Mouse (Mus musculus): ENCODE results near the gene Morc4. TPM values are rescaled to one million over a fixed set of nuclear protein-coding genes. Genes with fewer than 3 reads are reported as not detected.

The Morc4 gene
- polyA plus RNA-seq, 1 experiment from 2014 or later, result 16.1 TPM

DNA sequence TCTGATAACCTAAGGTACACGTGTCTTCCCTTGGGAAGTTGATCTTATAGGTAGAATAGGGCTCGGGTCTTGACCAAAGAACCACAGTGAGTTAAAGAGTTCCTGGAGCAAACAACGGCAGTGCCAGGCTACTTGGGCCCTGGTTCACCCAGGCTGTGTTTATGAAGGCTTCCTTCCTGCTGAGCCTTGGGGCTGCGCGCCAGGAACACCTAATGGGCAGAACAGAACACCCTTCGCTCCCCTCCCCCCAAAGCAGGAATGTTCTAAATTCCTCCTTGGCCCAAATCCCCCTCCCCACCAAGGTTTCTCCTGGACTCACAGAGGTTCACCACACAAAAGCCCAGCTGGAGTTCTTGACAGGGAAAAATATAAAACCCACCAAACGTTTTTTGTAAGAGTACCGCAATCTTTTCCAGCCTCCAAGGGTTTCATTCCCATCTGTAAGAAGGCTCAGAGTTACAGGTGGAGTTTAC, 71.0 kb downstream of the Morc4 start, which contains the start of gene Cldn2:
TSS of gene Cldn2 (plus strand) at position 423 of the 473 bp plus-strand sequence.
- 78% methylated on average over 8 of the region's 8 CpGs for WGBS (ENCODE audit: insufficient replicate concordance)
- TF ChIP-seq EP300 (IDR thresholded peaks at IDR 0.05; ENCODE audit: low read depth) (no peak), CTCF (IDR thresholded peaks at IDR 0.05; ENCODE audit: low read depth) (no peak)

GRCm38 (mm10) chrX:139799953-139800352, 71.5 kb downstream of the Morc4 start:
- no peaks in the 10 kb centered on the region for H3K4me1 ChIP-seq (ENCODE audit: insufficient read depth)
- H3K27ac ChIP-seq (ENCODE audit: low read depth), result no peak overlapping the region
- H3K9me3 ChIP-seq (ENCODE audit: low read length), result no peaks in the 10 kb centered on the region
- no peak overlapping the region for H3K4me2 ChIP-seq (ENCODE audit: low read depth, low read length)
- ATAC-seq (no peak), DNase-seq (no peak)
- no peaks in the 10 kb centered on the region for H3K27me3 ChIP-seq (ENCODE audit: insufficient read depth, low read length)
- WGBS (ENCODE audit: insufficient replicate concordance), result 78% methylated on average over 3 of the region's 3 CpGs
- no peak overlapping the region for H3K4me3 ChIP-seq (ENCODE audit: low read depth, low read length)
- H3K9ac ChIP-seq (replicated peaks), result no peak overlapping the region
- H3K36me3 ChIP-seq (replicated peaks; ENCODE audit: insufficient read depth, low read length), result no peaks in the 10 kb centered on the region
- TF ChIP-seq EP300 (IDR thresholded peaks at IDR 0.05; ENCODE audit: low read depth), result no peak
- TF ChIP-seq CTCF (IDR thresholded peaks at IDR 0.05; ENCODE audit: low read depth), result no peak

More for the DNA sequence above, 71.0 kb downstream of the Morc4 start, which contains the start of gene Cldn2:
- no peaks in the 10 kb centered on the region for H3K36me3 ChIP-seq (replicated peaks; ENCODE audit: insufficient read depth, low read length)
- H3K4me1 ChIP-seq (ENCODE audit: insufficient read depth), result no peaks in the 10 kb centered on the region
- H3K27ac ChIP-seq (ENCODE audit: low read depth), result no peak within 1 kb of the TSS
- DNase-seq, result no peak
- H3K4me2 ChIP-seq (ENCODE audit: low read depth, low read length), result no peak within 1 kb of the TSS
- ATAC-seq, result no peak
- H3K9me3 ChIP-seq (ENCODE audit: low read length), result no peaks in the 10 kb centered on the region
- no peak within 1 kb of the TSS for H3K9ac ChIP-seq (replicated peaks)
- no peak within 1 kb of the TSS for H3K4me3 ChIP-seq (ENCODE audit: low read depth, low read length)
- H3K27me3 ChIP-seq (ENCODE audit: insufficient read depth, low read length), result no peaks in the 10 kb centered on the region

- DNase-seq, result no peak
- no peaks in the 10 kb centered on the region for H3K4me1 ChIP-seq (ENCODE audit: insufficient read depth)
- ATAC-seq, result no peak
- no peak for TF ChIP-seq CTCF (IDR thresholded peaks at IDR 0.05; ENCODE audit: low read depth)
- TF ChIP-seq EP300 (IDR thresholded peaks at IDR 0.05; ENCODE audit: low read depth), result no peak
- WGBS (ENCODE audit: insufficient replicate concordance), result 74% methylated on average over 9 of the region's 9 CpGs
- no peaks in the 10 kb centered on the region for H3K36me3 ChIP-seq (replicated peaks; ENCODE audit: insufficient read depth, low read length)
- no peak overlapping the region for H3K4me3 ChIP-seq (ENCODE audit: low read depth, low read length)
- H3K27me3 ChIP-seq (ENCODE audit: insufficient read depth, low read length), result no peaks in the 10 kb centered on the region
- no peak overlapping the region for H3K9ac ChIP-seq (replicated peaks)
- no peak overlapping the region for H3K27ac ChIP-seq (ENCODE audit: low read depth)
- no peak overlapping the region for H3K4me2 ChIP-seq (ENCODE audit: low read depth, low read length)
- H3K9me3 ChIP-seq (ENCODE audit: low read length), result no peaks in the 10 kb centered on the region
These were observed 73.6 kb downstream of the Morc4 start for GRCm38 (mm10) chrX:139797875-139798274.

DNA sequence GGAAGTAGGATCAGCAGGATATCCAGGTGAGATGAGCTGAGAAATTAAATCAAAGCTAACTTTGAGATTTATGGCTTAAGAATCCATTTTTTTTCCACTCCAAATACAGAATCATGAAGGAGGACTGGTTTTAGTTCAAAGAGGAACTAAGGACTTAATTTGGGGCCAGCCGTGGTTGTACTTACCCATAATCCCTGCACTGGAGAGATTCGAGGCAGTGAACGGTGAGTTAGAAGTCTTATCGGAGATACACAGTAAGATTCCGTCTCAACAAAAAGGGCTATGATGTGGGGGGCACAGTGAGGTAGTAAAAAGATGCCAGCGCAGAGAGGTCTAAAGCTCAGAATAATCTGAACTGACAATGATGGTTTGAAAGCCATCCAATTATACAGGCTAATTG, 75.4 kb downstream of the Morc4 start:
- TF ChIP-seq EP300 (IDR thresholded peaks at IDR 0.05; ENCODE audit: low read depth), result no peak
- no peak for TF ChIP-seq CTCF (IDR thresholded peaks at IDR 0.05; ENCODE audit: low read depth)
- DNase-seq, result no peak
- Histone ChIP-seq H3K9me3 (ENCODE audit: low read length) (no peaks in the 10 kb centered on the region), H3K36me3 (replicated peaks; ENCODE audit: insufficient read depth, low read length) (no peaks in the 10 kb centered on the region), H3K9ac (replicated peaks) (no peak overlapping the region), H3K4me3 (ENCODE audit: low read depth, low read length) (no peak overlapping the region), H3K27ac (ENCODE audit: low read depth) (no peak overlapping the region), H3K4me2 (ENCODE audit: low read depth, low read length) (no peak overlapping the region), H3K27me3 (ENCODE audit: insufficient read depth, low read length) (no peaks in the 10 kb centered on the region), H3K4me1 (ENCODE audit: insufficient read depth) (no peaks in the 10 kb centered on the region)
- ATAC-seq, result no peak
- 68% methylated on average over 6 of the region's 6 CpGs for WGBS (ENCODE audit: insufficient replicate concordance)

GRCm38 (mm10) chrX:139794072-139794845, 77.2 kb downstream of the Morc4 start:
- 72% methylated on average over 7 of the region's 7 CpGs for WGBS (ENCODE audit: insufficient replicate concordance)
- ATAC-seq, result no peak
- no peaks in the 10 kb centered on the region for H3K9me3 ChIP-seq (ENCODE audit: low read length)

GRCm38 (mm10) chrX:139785764-139786163, 85.7 kb downstream of the Morc4 start:
- no peak for ATAC-seq
- H3K36me3 ChIP-seq (replicated peaks; ENCODE audit: insufficient read depth, low read length), result no peaks in the 10 kb centered on the region
- H3K27me3 ChIP-seq (ENCODE audit: insufficient read depth, low read length), result no peaks in the 10 kb centered on the region
- no peak for DNase-seq
- TF ChIP-seq CTCF (IDR thresholded peaks at IDR 0.05; ENCODE audit: low read depth) (no peak), EP300 (IDR thresholded peaks at IDR 0.05; ENCODE audit: low read depth) (no peak)
- H3K9ac ChIP-seq (replicated peaks), result no peak overlapping the region
- 20% methylated on average over 1 of the region's 1 CpGs for WGBS (ENCODE audit: insufficient replicate concordance)
- no peak overlapping the region for H3K4me3 ChIP-seq (ENCODE audit: low read depth, low read length)
- peaks cover 4% of the 10 kb centered on the region for H3K4me1 ChIP-seq (ENCODE audit: insufficient read depth)
- H3K9me3 ChIP-seq (ENCODE audit: low read length), result no peaks in the 10 kb centered on the region
- no peak overlapping the region for H3K4me2 ChIP-seq (ENCODE audit: low read depth, low read length)
- H3K27ac ChIP-seq (ENCODE audit: low read depth), result no peak overlapping the region

More at GRCm38 (mm10) chrX:139794072-139794845, 77.2 kb downstream of the Morc4 start:
- Histone ChIP-seq H3K27ac (ENCODE audit: low read depth) (no peak overlapping the region), H3K36me3 (replicated peaks; ENCODE audit: insufficient read depth, low read length) (no peaks in the 10 kb centered on the region), H3K9ac (replicated peaks) (no peak overlapping the region), H3K4me1 (ENCODE audit: insufficient read depth) (no peaks in the 10 kb centered on the region), H3K4me3 (ENCODE audit: low read depth, low read length) (no peak overlapping the region), H3K27me3 (ENCODE audit: insufficient read depth, low read length) (no peaks in the 10 kb centered on the region), H3K4me2 (ENCODE audit: low read depth, low read length) (no peak overlapping the region)
- DNase-seq, result no peak
- TF ChIP-seq EP300 (IDR thresholded peaks at IDR 0.05; ENCODE audit: low read depth) (no peak), CTCF (IDR thresholded peaks at IDR 0.05; ENCODE audit: low read depth) (no peak)

Data from liver, postnatal 0 days (tissue).